Mouse (Mus musculus) layer of hippocampus, postnatal 14 days (tissue): ENCODE results near the gene Olfr33. TPM values are rescaled to one million over a fixed set of nuclear protein-coding genes. Genes with fewer than 3 reads are reported as not detected.
A peak's percentile ranks its signal among the peaks of the same experiment; 100 is the strongest.

ENCODE experiments used
- DNase-seq, 2 experiments: peaks; one replicate each; pipeline ENCODE4 v3.0.0; 2021 to 2022; ENCODE audit warnings: low spot score in 2 of 2, mixed read lengths in 1 of 2
- long read RNA-seq, 2 experiments: library from polyadenylated mRNA; stranded (forward); transcript quantifications; one replicate each; pipeline ENCODE4 v2.0.0; 2021
- total RNA-seq, 2 experiments: library from RNA; stranded (reverse); gene quantifications; 2 replicates each; pipeline ENCODE4 v1.2.3; 2021

Gene Olfr33
- not detected for total RNA-seq
- long read RNA-seq, experiment 1 = 0 reads
- long read RNA-seq, experiment 2 = 0 reads

DNA sequence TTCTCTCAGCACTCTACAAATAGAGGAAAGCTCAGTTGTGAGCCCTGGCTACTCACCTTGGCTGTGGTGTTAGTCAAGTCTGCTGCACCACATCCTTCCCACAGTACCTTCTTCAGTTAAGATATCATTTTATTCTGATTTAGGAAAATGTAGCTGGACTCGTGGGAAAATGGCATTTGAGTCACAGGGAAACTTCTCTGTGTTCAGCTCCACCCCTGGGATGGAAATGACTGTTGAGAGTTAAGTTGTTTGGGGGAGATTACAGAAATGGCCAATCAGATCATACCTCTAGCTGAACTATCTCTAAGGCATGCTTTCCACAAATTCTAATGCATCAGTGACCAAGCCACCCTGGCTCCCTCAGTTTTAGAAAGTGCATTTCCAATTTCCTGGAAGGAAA, at the start of gene Olfr33:
Olfr33 (minus strand) TSS at position 101 of the 400 bp plus-strand sequence.
- DNase-seq = no peak

GRCm38 (mm10) chr7:102759266-102759665, 40.4 kb upstream of the Olfr33 start, which contains the start of the genes Olfr560 and Olfr78:
Gene Olfr560, minus strand, starts transcription at chr7:102759366.
Gene Olfr78, minus strand, starts transcription at chr7:102759471.
- DNase-seq = no peak

- DNase-seq = no peak
Measured at GRCm38 (mm10) chr7:102752086-102752485, 33.2 kb upstream of the Olfr33 start.

DNA sequence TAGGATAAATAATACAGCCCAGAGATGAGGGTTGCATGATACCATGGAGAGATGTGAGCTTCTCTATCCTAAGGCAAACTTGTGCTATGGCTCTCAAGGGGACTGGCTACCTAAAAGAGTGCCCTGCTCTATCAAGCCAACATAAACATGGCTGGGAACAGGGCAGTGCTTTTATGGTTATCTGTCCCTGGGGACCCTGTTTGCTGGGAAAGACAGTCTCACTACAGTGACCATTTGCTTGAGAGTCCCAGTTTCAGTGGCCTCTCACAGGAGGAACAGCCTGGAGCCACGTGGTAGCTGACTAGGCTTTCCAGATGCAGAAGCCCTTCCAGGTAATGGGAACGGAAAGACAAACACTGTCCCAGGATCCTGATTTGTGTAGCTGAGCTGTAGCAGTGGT, 18.8 kb upstream of the Olfr33 start:
- DNase-seq = no peak

DNA sequence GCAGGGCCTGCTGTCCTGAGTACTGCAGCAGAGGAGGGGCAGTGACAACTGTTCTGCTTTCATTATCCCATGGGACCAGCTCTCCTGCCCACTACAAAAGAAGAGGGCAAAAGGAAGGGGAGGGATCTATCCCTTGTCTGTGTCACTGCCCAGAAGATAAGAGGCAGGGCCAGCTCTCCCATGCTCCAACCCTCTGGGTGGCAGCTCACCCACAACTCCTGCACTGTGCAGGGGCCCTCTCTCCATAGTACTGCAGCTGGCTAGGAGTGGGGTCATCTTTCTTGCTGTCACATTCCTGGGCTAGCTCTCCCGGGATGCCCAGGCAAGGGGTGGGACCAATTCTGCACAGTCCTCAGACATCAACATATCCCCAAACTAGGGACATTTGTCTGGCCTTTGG, 14.9 kb upstream of the Olfr33 start:
- no peak for DNase-seq

DNA sequence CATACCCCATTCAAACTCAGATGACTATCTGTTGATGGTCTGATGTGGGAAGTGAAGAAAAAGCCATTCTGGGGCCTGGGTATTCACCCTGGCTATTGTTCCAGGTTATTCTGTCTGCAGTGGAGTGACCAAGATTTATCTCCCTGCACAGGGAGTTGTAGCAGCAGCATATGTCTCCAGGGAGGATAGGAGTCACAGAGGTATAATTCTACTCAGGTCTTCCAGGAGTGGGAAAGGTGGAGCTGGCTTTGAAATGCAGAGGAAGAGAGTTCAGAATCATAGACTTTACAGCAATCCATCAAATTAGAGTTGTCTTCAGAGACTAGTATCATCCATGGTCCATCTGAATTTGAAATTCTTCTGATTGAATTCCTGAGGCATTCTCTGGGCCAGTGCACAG, 8.5 kb upstream of the Olfr33 start, which contains the start of gene Olfr559:
Olfr559 (minus strand) TSS at position 101 of the 400 bp plus-strand sequence.
- no peak for DNase-seq

GRCm38 (mm10) chr7:102701915-102702314, 17.0 kb downstream of the Olfr33 start, which contains the start of gene Olfr558:
Gene Olfr558, plus strand, starts transcription at chr7:102702215.
- DNase-seq = no peak

- DNase-seq = no peak
Measured at GRCm38 (mm10) chr7:102698461-102698860, 20.4 kb downstream of the Olfr33 start.

GRCm38 (mm10) chr7:102695358-102696125, 23.3 kb downstream of the Olfr33 start, which contains the start of gene Olfr557:
Gene Olfr557, plus strand, starts transcription at chr7:102695910.
- peak in 1 of 2 experiments; percentile 16 for DNase-seq

DNA sequence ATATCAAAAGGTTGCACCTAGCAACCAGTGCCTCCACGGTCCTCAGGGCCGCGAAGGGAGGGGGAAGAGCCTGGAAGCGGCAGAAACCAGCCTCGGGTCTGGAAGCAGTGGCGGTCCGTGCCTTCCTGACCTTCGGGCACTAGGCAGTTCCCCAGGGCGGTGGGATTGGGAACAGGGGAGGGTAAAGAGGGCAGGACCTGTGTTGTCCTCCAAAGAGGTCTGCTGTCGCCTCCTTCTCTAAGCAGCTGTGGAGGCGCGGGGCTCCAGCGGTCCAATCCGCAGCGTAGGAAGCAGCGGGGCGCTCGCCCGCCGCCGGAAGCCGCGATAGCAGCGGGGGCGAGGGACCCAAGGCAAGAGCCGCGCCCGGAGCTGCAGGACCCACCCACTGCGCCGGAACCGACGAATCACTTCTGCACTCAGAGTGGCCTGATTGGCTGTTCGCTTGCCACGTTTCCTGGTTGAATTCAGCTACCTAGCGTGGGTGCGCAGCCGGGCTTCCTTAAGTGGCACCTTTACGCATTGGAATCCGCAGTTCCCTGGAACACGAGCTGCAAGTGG, 31.8 kb downstream of the Olfr33 start, which contains the start of gene Trim68:
Trim68 (minus strand) TSS at position 384 of the 558 bp plus-strand sequence.
- DNase-seq = peak; percentile 73 to 87

DNA sequence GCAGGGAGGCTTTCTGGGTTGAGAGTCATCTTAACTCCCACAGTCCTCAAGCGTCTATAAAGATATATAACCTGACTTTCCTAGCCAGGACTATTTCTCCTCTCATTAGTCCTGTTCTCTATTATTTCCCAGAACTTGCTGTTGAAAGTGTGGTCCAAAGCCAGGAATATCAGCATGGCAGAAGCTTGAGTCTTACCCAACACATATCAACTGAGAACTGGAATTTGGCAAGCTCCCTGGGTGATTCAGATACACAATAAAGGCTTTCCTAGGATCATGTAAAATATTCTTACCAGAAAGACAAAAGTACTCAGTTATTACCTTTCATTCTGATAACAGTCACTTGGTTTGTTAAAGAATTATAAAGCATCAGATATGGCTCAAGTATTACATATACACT, 37.0 kb downstream of the Olfr33 start:
- no peak for DNase-seq

DNA sequence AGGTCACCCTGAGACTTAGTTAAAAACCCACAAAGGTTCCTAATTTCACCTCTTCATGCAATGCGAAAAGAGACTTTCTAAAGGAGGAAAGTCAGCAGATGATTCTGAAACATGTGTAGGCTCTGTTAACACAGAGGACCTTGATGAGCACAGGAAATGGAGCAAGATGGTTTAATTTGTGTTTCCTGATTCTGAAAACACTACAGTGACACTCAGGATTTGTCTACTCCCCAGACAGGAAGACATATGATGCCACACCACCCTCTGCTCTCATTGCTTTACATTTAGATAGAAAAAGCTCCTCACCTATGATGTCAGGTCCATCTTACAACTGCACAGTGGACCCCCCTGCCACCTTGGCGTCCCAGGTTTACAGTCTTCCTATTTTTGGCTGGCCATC, 42.6 kb downstream of the Olfr33 start:
- no peak for DNase-seq

DNA sequence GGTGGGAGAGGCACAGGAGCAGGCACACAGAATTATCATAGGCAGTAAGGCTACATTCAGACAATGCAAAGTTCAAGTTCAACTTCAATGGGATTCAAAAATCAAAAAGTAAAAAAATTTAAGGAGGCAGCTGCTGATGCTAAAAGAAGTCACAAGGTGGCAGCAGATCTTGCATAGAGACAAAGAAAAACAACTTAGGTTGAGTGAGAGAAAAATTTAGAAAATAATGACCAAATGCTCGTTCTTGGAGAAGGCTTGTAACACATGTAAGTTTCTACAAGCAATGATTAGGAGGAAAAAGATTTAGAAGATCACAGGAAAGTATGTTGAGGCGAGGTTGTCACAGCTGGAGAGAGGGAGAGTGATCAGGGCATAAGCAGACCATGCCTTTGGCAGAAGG, 53.5 kb downstream of the Olfr33 start:
- peak in 1 of 2 experiments; percentile 18 for DNase-seq

DNA sequence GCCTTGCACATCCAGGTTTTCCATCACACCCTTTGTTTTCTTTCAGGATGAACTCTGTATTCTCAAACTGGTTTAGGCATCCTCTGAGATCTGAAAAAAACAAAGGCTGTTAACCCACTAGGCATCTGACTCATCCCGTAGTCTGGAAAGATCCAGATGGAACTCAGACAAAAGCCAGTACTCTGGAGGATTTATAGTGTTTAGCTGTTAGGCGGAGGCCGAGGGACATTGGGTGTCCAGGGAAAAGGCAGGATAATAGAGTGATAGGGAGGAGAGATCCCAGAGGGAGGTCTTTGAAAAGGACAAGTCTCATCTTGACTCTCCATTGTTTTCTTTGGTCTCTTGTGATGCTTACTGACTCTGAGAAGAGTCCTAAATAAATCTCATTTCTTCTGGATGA, 54.3 kb downstream of the Olfr33 start, which contains the start of gene Olfr556:
Olfr556 (plus strand) TSS at position 301 of the 400 bp plus-strand sequence.
- DNase-seq = no peak

Other genes with a start within 250 kb of the Olfr33 start
- not detected for gene Olfr543, start 237.4 kb downstream of the Olfr33 start, total RNA-seq
- gene Olfr544, start 230.8 kb downstream of the Olfr33 start, total RNA-seq = not detected
- gene Olfr545, start 219.5 kb downstream of the Olfr33 start, total RNA-seq = not detected
- not detected for gene Olfr547, start 184.3 kb downstream of the Olfr33 start, total RNA-seq
- gene Olfr548-ps1, start 178.2 kb downstream of the Olfr33 start, total RNA-seq = not detected
- gene Olfr549, start 169.2 kb downstream of the Olfr33 start, total RNA-seq = not detected
- gene Trim21, start 153.6 kb downstream of the Olfr33 start, total RNA-seq = 1 to 10 TPM; 2.5 to 3.2 TPM
- 1 to 10 TPM; 2.8 to 2.9 TPM for gene Olfr550, start 147.6 kb downstream of the Olfr33 start, total RNA-seq
- not detected for gene Olfr551, start 127.2 kb downstream of the Olfr33 start, total RNA-seq
- under 1 TPM in 1 of 2 experiments, not detected in 1; 0.12 TPM for gene Olfr552, start 121.3 kb downstream of the Olfr33 start, total RNA-seq
- not detected for gene Olfr553, start 100.9 kb downstream of the Olfr33 start, total RNA-seq
- not detected for gene Olfr554, start 80.6 kb downstream of the Olfr33 start, total RNA-seq
- not detected for gene Olfr555, start 60.2 kb downstream of the Olfr33 start, total RNA-seq
- gene Olfr556, start 54.2 kb downstream of the Olfr33 start, total RNA-seq = under 1 TPM in 1 of 2 experiments, not detected in 1; 0.09 TPM
- gene Trim68, start 31.7 kb downstream of the Olfr33 start, total RNA-seq = 1 to 10 TPM; 5.5 to 6.4 TPM
- under 1 TPM; 0.19 to 0.21 TPM for gene Olfr557, start 23.2 kb downstream of the Olfr33 start, total RNA-seq
- under 1 TPM; 0.41 to 0.45 TPM for gene Olfr558, start 16.9 kb downstream of the Olfr33 start, total RNA-seq
- not detected for gene Olfr559, start 8.4 kb upstream of the Olfr33 start, total RNA-seq
- gene Olfr560, start 40.3 kb upstream of the Olfr33 start, total RNA-seq = not detected
- under 1 TPM; 0.16 to 0.38 TPM for gene Olfr78, start 40.4 kb upstream of the Olfr33 start, total RNA-seq
- gene Olfr561, start 52.2 kb upstream of the Olfr33 start, total RNA-seq = under 1 TPM in 1 of 2 experiments, not detected in 1; 0.24 TPM
- gene Olfr564, start 84.4 kb upstream of the Olfr33 start, total RNA-seq = not detected
- gene Olfr566, start 139.7 kb upstream of the Olfr33 start, total RNA-seq = not detected
- gene Olfr568, start 158.1 kb upstream of the Olfr33 start, total RNA-seq = not detected
- gene Olfr569, start 171.8 kb upstream of the Olfr33 start, total RNA-seq = not detected
- under 1 TPM in 1 of 2 experiments, not detected in 1; 0.53 TPM for gene Olfr570, start 175.5 kb upstream of the Olfr33 start, total RNA-seq
- not detected for gene Olfr571, start 198.5 kb upstream of the Olfr33 start, total RNA-seq
- not detected for gene Olfr572, start 205.3 kb upstream of the Olfr33 start, total RNA-seq
- gene Olfr573-ps1, start 223.5 kb upstream of the Olfr33 start, total RNA-seq = not detected
- not detected for gene Olfr574, start 229.4 kb upstream of the Olfr33 start, total RNA-seq
- gene Olfr575, start 239.7 kb upstream of the Olfr33 start, total RNA-seq = not detected
- not detected for gene Olfr576, start 243.6 kb upstream of the Olfr33 start, total RNA-seq